Mouse (Mus musculus) heart, postnatal 0 days (tissue): Measurements from ENCODE around the gene Foxn3. TPM values are rescaled to one million over a fixed set of nuclear protein-coding genes. Genes with fewer than 3 reads are reported as not detected.

ENCODE experiments used
- ATAC-seq: fragments of 200-750 bp; cut with Nextera tagmentation; 2 replicates; pipeline ENCODE4 v1.8.0; 2017; ENCODE audit warnings: low read depth, moderate number of reproducible peaks, moderate library complexity; ENCODE audit not compliant: insufficient read depth
- DNase-seq: peaks from one replicate; pipeline ENCODE4 v3.0.0-alpha.2; 2016; ENCODE audit warnings: low spot score
- H3K27ac ChIP-seq: fragments of 300-500 bp; sonication (generic); 2 replicates; pipeline ENCODE4 v1.5.1; 2014; ENCODE audit warnings: low read depth, mild to moderate bottlenecking
- H3K27me3 ChIP-seq: fragments of 300-500 bp; sonication (generic); 2 replicates; pipeline ENCODE4 v1.6.1; 2014; ENCODE audit warnings: low read length, mixed read lengths; ENCODE audit not compliant: control insufficient read depth, insufficient read depth
- H3K36me3 ChIP-seq: fragments of 300-500 bp; sonication (generic); replicated peaks from 2 replicates; pipeline ENCODE4 v1.6.1; 2014; ENCODE audit warnings: low read length, mixed read lengths; ENCODE audit not compliant: control insufficient read depth, insufficient read depth
- H3K4me1 ChIP-seq: fragments of 300-500 bp; sonication (generic); 2 replicates; pipeline ENCODE4 v1.6.1; 2014; ENCODE audit warnings: antibody characterized with exemption; ENCODE audit not compliant: control insufficient read depth, insufficient read depth
- H3K4me2 ChIP-seq: fragments of 300-500 bp; sonication (generic); 2 replicates; pipeline ENCODE4 v1.6.1; 2014; ENCODE audit warnings: low read depth, mild to moderate bottlenecking, low read length, moderate library complexity
- H3K4me3 ChIP-seq: fragments of 300-500 bp; sonication (generic); 2 replicates; pipeline ENCODE4 v1.5.1; 2014; ENCODE audit warnings: low read depth, low read length
- H3K9ac ChIP-seq: fragments of 300-500 bp; sonication (generic); replicated peaks from 2 replicates; pipeline ENCODE4 v1.6.1; 2014; ENCODE audit warnings: low read depth, low read length, mixed read lengths
- H3K9me3 ChIP-seq: fragments of 300-500 bp; sonication (generic); replicated peaks from 2 replicates; pipeline ENCODE4 v1.6.1; 2016; ENCODE audit warnings: low read length; ENCODE audit not compliant: control insufficient read depth
- CTCF ChIP-seq: IDR thresholded peaks from 2 replicates; pipeline ENCODE4 v1.5.1; 2016; ENCODE audit warnings: antibody characterized with exemption, control low read depth, low read depth
- EP300 ChIP-seq: IDR thresholded peaks from 2 replicates; pipeline ENCODE4 v1.6.1; 2016; ENCODE audit warnings: antibody characterized with exemption, low read depth
- WGBS: fragments of 180-500 bp; shearing (Covaris S2); extraction: QIAGEN DNeasy Blood & Tissue Kit; methylation state at CpG from one replicate; pipeline ENCODE4 v1.1.7; 2014; 5-methylcytosine and 5-hydroxymethylcytosine counted together
- polyA plus RNA-seq: library from polyadenylated mRNA; unstranded; fragments of >200 nt; fragmentation: Nextera tagmentation; extraction: Ambion mirVana; gene quantifications from 2 replicates; pipeline ENCODE4 v1.2.1, GENCODE M21; 2015
- total RNA-seq: library from RNA; depleted of rRNA; stranded (reverse); fragments of >200 nt; gene quantifications from 2 replicates; pipeline ENCODE4 v1.2.3, GENCODE M21; 2014; ENCODE audit warnings: low replicate concordance; rRNA removed

Gene Foxn3
- total RNA-seq (31.4 and 36.1 TPM in 2 replicates), polyA plus RNA-seq (53.1 and 55.3 TPM in 2 replicates)

- peak; percentile 88 for ATAC-seq
- DNase-seq: peak; percentile 50
- whole genome bisulfite sequencing: under 1% methylated on average over 52 of the region's 66 CpGs
Observed at GRCm38 (mm10) chr12:99563219-99564059, at the start of gene Foxn3. Foxn3 (minus strand) TSS chr12:99563582.

GRCm38 (mm10) chr12:99612181-99612871 is 48.9 kb upstream of the Foxn3 start:
- TF ChIP-seq EP300 (no peak), CTCF (no peak)
- Histone ChIP-seq H3K9me3 (no peaks in the 10 kb centered on the region), H3K9ac (no peak overlapping the region), H3K4me1 (peaks cover 14% of the 10 kb centered on the region), H3K36me3 (no peaks in the 10 kb centered on the region), H3K4me2 (no peak overlapping the region), H3K27me3 (no peaks in the 10 kb centered on the region), H3K27ac (no peak overlapping the region), H3K4me3 (no peak overlapping the region)
- 49% methylated on average over 9 of the region's 9 CpGs for WGBS
- DNase-seq: no peak
- peak; percentile 22; the same call in 1 of the 2 replicates for ATAC-seq

More at GRCm38 (mm10) chr12:99563219-99564059, at the start of gene Foxn3:
- TF ChIP-seq CTCF (no peak), EP300 (no peak)
- peak within 1 kb of the TSS; percentile 82 for H3K27ac ChIP-seq
- H3K9me3 ChIP-seq: no peaks in the 10 kb centered on the region
- H3K4me2 ChIP-seq: peak within 1 kb of the TSS; percentile 78
- H3K4me3 ChIP-seq: peak within 1 kb of the TSS; percentile 94
- no peaks in the 10 kb centered on the region for H3K27me3 ChIP-seq
- peak within 1 kb of the TSS; percentile 93 for H3K9ac ChIP-seq
- H3K4me1 ChIP-seq: peaks cover 32% of the 10 kb centered on the region
- no peaks in the 10 kb centered on the region for H3K36me3 ChIP-seq

- TF ChIP-seq EP300: no peak
- no peak for TF ChIP-seq CTCF
- H3K4me3 ChIP-seq: no peak overlapping the region
- H3K27me3 ChIP-seq: no peaks in the 10 kb centered on the region
- H3K4me1 ChIP-seq: peaks cover 14% of the 10 kb centered on the region
- no peaks in the 10 kb centered on the region for H3K9me3 ChIP-seq
- ATAC-seq (no peak), DNase-seq (no peak)
- no peak overlapping the region for H3K4me2 ChIP-seq
- H3K9ac ChIP-seq: no peak overlapping the region
- WGBS: 79% methylated on average over 7 of the region's 7 CpGs
- no peaks in the 10 kb centered on the region for H3K36me3 ChIP-seq
- no peak overlapping the region for H3K27ac ChIP-seq
Observed at GRCm38 (mm10) chr12:99610868-99611267, 47.5 kb upstream of the Foxn3 start.

DNA sequence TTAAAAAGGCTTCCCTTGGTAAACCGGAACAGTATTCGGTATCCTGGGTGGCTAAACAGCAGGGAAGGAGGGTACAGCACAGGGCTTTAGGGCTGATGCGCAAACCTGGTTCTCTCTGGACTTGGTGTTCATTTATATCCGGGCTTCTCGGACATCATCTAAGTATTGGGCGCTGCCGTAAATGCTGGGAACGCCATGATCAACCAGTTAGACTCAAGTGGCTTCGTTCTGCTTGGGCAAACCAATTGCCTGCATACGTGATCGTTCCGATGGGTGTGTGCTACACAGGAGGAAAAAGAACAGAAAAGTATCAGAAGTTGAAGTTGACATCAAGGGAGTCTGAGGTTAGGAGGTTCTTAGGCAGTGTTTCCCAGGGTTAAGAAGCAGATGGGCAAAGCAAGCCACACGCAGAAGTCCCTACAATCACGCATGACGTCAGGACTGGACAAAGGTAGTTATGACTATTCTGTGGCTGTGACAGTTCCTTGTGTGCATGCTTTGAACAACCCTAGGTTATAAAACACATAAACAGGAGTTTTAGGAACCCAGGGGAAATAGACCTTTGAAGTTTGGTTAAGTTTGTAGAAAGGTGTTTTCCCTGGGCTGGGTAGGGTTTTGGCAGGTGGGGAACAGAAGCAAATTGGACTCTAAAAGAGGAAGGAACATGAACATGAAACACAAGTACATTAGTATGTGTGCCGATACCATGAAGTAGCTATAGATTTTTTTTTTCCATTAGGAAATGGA is 46.9 kb upstream of the Foxn3 start:
- Histone ChIP-seq H3K4me1 (peaks cover 14% of the 10 kb centered on the region), H3K9ac (no peak overlapping the region), H3K4me2 (no peak overlapping the region), H3K27ac (peak overlapping the region; percentile 81), H3K27me3 (no peaks in the 10 kb centered on the region), H3K36me3 (no peaks in the 10 kb centered on the region), H3K4me3 (no peak overlapping the region), H3K9me3 (no peaks in the 10 kb centered on the region)
- ATAC-seq: no peak
- no peak for DNase-seq
- TF ChIP-seq EP300 (no peak), CTCF (no peak)
- 82% methylated on average over 16 of the region's 16 CpGs for WGBS

DNA sequence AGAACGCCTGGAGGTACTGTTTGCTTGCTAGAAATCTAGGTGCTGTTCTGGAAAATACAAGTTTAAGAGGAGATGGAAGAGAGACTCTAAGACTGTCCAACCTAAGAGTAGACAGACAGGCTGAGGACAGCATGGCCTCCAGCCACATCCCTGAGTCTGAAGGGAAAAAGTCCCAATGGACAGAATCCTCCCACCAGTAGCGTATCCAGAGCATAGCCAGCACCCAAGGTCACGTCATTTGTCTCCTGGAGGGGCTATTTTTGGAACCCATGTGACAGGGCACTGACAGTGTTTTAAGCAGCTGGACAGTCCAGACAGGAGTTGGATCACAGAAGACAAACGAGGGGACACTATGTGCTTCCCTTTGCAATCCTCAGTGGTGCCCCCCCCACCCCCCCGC is 46.3 kb upstream of the Foxn3 start:
- ATAC-seq (peak; percentile 97), DNase-seq (peak; percentile 88)
- no peaks in the 10 kb centered on the region for H3K36me3 ChIP-seq
- WGBS: 39% methylated on average over 5 of the region's 5 CpGs
- no peak overlapping the region for H3K9ac ChIP-seq
- TF ChIP-seq CTCF: no peak
- peak; percentile 76 for TF ChIP-seq EP300
- H3K4me3 ChIP-seq: no peak overlapping the region
- peak overlapping the region; percentile 81 for H3K27ac ChIP-seq
- H3K9me3 ChIP-seq: no peaks in the 10 kb centered on the region
- no peaks in the 10 kb centered on the region for H3K27me3 ChIP-seq
- no peak overlapping the region for H3K4me2 ChIP-seq
- H3K4me1 ChIP-seq: peaks cover 14% of the 10 kb centered on the region
